Mouse (Mus musculus) midbrain, embryonic 15.5 days (tissue): ENCODE measurements around the gene Tns3. TPM values are rescaled to one million over a fixed set of nuclear protein-coding genes. Genes with fewer than 3 reads are reported as not detected.

Experiments used
- ATAC-seq: fragments of 200-750 bp; cut with Nextera tagmentation; replicated peaks from 2 replicates; pipeline ENCODE4 v1.8.0; 2017; ENCODE audit warnings: moderate TSS enrichment
- H3K27ac ChIP-seq: fragments of 300-500 bp; sonication (generic); 2 replicates; pipeline ENCODE4 v1.5.1; 2015; ENCODE audit warnings: mild to moderate bottlenecking, inconsistent platforms
- H3K27me3 ChIP-seq: fragments of 300-500 bp; sonication (generic); replicated peaks from 2 replicates; pipeline ENCODE4 v1.6.1; 2015; ENCODE audit warnings: inconsistent platforms
- H3K36me3 ChIP-seq: fragments of 300-500 bp; sonication (generic); replicated peaks from 2 replicates; pipeline ENCODE4 v1.6.1; 2015; ENCODE audit warnings: inconsistent platforms
- H3K4me1 ChIP-seq: fragments of 300-500 bp; sonication (generic); 2 replicates; pipeline ENCODE4 v1.6.1; 2015; ENCODE audit warnings: inconsistent platforms
- H3K4me2 ChIP-seq: fragments of 300-500 bp; sonication (generic); 2 replicates; pipeline ENCODE4 v1.6.1; 2015; ENCODE audit warnings: inconsistent platforms, mild to moderate bottlenecking, moderate library complexity
- H3K4me3 ChIP-seq: fragments of 300-500 bp; sonication (generic); 2 replicates; pipeline ENCODE4 v1.5.1; 2015; ENCODE audit warnings: mild to moderate bottlenecking, inconsistent platforms
- H3K9ac ChIP-seq: fragments of 300-500 bp; sonication (generic); 2 replicates; pipeline ENCODE4 v1.6.1; 2015; ENCODE audit warnings: mild to moderate bottlenecking, inconsistent platforms
- H3K9me3 ChIP-seq: fragments of 300-500 bp; sonication (generic); 2 replicates; pipeline ENCODE4 v1.6.1; 2016; ENCODE audit warnings: inconsistent platforms
- WGBS: fragments of 180-500 bp; shearing (Covaris S2); methylation state at CpG from one replicate; pipeline ENCODE4 v1.1.7; 2015; ENCODE audit warnings: mixed read lengths; 5-methylcytosine and 5-hydroxymethylcytosine counted together
- polyA plus RNA-seq: library from polyadenylated mRNA; unstranded; fragments of >200 nt; fragmentation: Nextera tagmentation; extraction: Ambion mirVana; gene quantifications from 2 replicates; pipeline ENCODE4 v1.2.1, GENCODE M21; 2015

The Tns3 gene
- polyA plus RNA-seq, 1 experiment from 2014 or later = 6.1 TPM

DNA sequence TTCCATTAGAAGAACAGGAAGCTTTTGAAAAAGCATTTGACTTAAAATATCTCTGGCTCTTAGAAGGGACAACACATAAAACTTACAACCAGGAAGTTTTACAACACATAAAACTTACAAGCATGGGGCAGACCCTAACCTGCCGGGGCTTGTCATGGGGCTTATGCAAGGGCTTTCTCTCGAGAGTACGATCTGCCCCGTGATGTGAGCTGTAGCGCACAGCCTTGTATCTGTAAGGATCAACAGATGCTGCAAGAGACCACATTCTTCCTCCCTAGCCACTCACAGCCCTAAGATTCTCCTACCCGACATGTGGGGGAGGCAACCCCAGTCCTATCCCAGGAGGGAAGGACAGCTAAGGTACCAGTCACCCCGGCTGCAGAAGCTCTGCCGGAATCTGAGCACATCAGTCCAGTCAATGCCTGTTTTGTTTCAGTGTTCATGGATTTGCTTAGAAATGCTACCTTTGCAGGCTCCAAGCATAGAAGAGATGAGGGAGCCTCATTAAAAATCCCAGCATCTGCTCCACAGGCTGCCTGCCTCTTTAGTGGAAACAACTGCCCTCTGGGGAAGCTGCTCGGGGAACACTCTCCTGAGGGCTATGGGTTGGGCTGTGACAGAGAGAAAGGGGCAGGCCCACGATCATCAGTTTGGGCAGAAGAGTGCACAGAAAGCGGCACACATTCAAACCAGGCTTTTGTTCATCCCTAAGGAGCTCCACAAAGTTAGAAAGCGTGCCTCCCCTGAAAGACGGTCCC lies 196.8 kb downstream of the Tns3 start:
- H3K36me3 ChIP-seq = no peaks in the 10 kb centered on the region
- peaks cover 3% of the 10 kb centered on the region; the same call in 1 of the 2 replicates for H3K27me3 ChIP-seq
- 26% methylated on average over 13 of the region's 13 CpGs for WGBS
- peak overlapping the region; percentile 45 for H3K27ac ChIP-seq
- ATAC-seq = peak; percentile 45
- H3K4me1 ChIP-seq = peaks cover 18% of the 10 kb centered on the region
- peak overlapping the region; percentile 74 for H3K4me2 ChIP-seq
- H3K4me3 ChIP-seq = peak overlapping the region; percentile 40
- H3K9ac ChIP-seq = no peak overlapping the region
- no peaks in the 10 kb centered on the region for H3K9me3 ChIP-seq

DNA sequence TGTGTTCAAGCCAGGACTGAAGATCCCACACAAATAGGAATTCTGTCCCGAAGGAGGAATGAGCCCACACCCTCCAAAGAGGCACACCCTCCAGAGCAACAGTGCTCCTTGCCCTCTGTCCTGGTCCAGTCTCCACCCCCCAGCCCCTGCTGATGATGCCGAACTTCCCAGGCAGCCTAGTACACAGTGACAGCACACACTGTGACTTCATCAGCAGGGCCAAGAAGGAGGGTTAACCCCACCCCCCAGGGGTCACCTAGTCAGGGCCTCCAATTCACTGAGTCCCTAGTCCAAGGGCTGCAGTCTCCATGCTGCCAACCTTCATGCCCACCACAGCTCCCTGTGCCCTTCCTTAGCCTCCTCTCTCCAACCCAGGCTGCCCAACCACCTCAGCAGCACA lies 200.5 kb downstream of the Tns3 start:
- no peaks in the 10 kb centered on the region for H3K27me3 ChIP-seq
- H3K4me1 ChIP-seq = peaks cover 16% of the 10 kb centered on the region
- 72% methylated on average over 2 of the region's 2 CpGs for WGBS
- H3K9me3 ChIP-seq = no peaks in the 10 kb centered on the region
- H3K4me3 ChIP-seq = no peak overlapping the region
- H3K27ac ChIP-seq = no peak overlapping the region
- H3K9ac ChIP-seq = no peak overlapping the region
- no peak overlapping the region for H3K4me2 ChIP-seq
- ATAC-seq = no peak
- H3K36me3 ChIP-seq = no peaks in the 10 kb centered on the region

DNA sequence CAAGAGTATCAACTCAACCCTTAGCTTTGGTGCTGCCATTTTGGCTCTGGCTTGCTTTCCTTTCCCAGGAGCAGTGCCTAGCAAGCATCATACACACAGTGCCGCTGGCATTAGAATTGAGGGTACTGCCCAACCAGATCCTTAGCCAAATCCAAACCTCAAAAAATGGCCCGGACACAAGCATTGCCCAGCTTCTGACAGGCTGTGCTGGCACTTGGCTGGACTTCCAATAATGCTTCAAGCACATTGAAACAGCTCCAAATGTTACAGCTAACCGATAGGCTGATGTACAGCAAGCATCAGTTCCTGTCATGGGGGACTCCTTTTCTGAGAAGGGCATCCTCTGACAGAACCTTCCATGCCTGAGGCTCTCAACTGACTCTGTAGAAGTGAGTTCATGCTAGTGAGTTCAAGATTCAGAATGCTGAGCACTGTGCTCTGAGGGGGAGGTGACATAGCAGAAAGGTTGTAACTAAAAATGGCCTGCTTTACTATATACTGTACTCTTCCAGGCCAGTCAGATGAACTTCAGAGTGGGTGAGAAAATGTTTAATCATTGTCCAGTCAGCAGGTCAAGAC lies 201.4 kb downstream of the Tns3 start:
- Histone ChIP-seq H3K4me3 (no peak overlapping the region), H3K9ac (no peak overlapping the region), H3K27ac (no peak overlapping the region), H3K4me1 (peaks cover 13% of the 10 kb centered on the region), H3K9me3 (no peaks in the 10 kb centered on the region), H3K4me2 (no peak overlapping the region), H3K27me3 (no peaks in the 10 kb centered on the region), H3K36me3 (no peaks in the 10 kb centered on the region)
- no peak for ATAC-seq
- WGBS = 92% methylated on average over 3 of the region's 3 CpGs

DNA sequence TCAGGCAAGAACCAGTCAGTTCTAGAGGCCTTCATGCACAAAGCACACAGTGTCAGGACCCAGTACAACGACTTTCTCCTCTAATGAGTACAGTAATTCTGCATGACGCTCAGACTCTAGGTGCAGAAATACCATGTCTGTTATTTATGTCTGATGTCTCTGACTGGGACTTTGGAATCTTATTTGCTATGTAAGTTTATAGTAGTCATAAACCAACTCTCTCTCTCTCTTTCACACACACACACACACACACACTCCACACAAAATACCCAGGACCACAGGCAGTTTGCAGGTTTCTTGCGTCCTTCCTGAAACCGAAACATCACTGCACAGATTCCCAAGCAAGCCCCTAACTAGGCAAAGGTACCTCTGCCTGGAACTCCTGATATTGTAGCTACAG lies 203.5 kb downstream of the Tns3 start:
- 91% methylated on average over 4 of the region's 4 CpGs for WGBS

DNA sequence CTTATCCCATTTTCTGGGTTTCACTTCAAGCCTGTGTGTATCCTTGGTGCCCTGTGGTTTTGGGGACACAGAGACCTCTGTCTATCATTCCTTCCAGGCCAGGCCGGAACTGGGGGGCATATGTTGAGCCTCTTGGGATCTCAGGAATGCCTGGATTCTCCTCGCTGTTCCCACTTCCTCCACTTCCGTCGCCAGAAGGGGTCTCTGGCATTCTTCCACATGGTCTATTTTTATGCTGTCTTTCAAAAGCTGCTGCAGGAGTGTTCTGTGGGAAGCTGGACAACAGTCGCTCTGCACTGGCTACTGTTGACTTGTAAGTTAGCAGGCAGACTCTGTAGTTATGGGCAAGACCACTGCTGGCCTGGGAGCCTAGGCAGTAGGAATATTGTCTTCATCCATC lies 206.4 kb downstream of the Tns3 start:
- ATAC-seq = no peak
- no peak overlapping the region for H3K4me3 ChIP-seq
- no peaks in the 10 kb centered on the region for H3K9me3 ChIP-seq
- H3K4me2 ChIP-seq = no peak overlapping the region
- WGBS = 56% methylated on average over 5 of the region's 5 CpGs
- no peaks in the 10 kb centered on the region for H3K27me3 ChIP-seq
- peaks cover 30% of the 10 kb centered on the region for H3K4me1 ChIP-seq
- peak overlapping the region; percentile 44 for H3K27ac ChIP-seq
- H3K36me3 ChIP-seq = no peaks in the 10 kb centered on the region
- no peak overlapping the region for H3K9ac ChIP-seq

More for the DNA sequence above, 203.5 kb downstream of the Tns3 start:
- H3K9ac ChIP-seq = no peak overlapping the region
- H3K27me3 ChIP-seq = no peaks in the 10 kb centered on the region
- no peak for ATAC-seq
- H3K4me3 ChIP-seq = no peak overlapping the region
- no peaks in the 10 kb centered on the region for H3K36me3 ChIP-seq
- H3K27ac ChIP-seq = no peak overlapping the region
- H3K9me3 ChIP-seq = no peaks in the 10 kb centered on the region
- no peak overlapping the region for H3K4me2 ChIP-seq
- peaks cover 26% of the 10 kb centered on the region for H3K4me1 ChIP-seq

DNA sequence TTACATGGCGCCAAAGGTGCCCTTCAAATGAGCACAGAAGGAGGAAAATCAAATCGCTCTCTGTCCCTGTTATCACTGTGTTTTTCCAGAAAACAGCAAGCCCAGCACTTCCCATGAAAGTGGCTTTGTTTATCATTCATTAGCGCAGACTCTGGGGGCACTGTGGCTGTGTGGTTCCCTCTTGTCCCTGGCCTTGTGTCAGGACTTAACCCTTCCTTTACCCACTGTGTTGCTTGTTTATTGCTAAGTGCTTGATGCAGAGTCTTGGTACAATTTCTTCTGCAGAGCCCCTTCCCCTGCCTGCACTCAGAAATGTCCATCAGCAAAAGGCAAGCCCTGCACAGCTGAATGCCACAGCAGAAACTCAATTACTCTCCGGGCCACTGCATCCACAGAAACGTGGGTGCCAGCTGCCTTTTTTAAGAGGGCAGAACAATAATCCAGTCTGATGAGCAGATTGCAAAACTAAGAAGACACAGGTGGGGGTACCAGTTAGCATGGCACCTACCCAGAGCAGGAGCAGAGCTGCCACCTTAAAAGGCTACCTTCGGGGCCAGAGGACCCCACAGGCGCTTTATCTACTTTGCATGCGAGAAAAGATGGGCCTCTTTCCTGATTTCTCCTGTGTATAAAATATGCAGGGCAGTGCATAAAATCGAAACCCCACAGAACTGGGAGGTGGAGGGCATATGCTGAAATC lies 207.6 kb downstream of the Tns3 start:
- Histone ChIP-seq H3K4me2 (no peak overlapping the region), H3K36me3 (no peaks in the 10 kb centered on the region), H3K4me3 (no peak overlapping the region), H3K9ac (no peak overlapping the region), H3K27me3 (no peaks in the 10 kb centered on the region), H3K27ac (peak overlapping the region; percentile 58), H3K9me3 (no peaks in the 10 kb centered on the region), H3K4me1 (peaks cover 30% of the 10 kb centered on the region)
- peak; percentile 25; the same call in 1 of the 2 replicates for ATAC-seq
- 46% methylated on average over 9 of the region's 9 CpGs for WGBS

DNA sequence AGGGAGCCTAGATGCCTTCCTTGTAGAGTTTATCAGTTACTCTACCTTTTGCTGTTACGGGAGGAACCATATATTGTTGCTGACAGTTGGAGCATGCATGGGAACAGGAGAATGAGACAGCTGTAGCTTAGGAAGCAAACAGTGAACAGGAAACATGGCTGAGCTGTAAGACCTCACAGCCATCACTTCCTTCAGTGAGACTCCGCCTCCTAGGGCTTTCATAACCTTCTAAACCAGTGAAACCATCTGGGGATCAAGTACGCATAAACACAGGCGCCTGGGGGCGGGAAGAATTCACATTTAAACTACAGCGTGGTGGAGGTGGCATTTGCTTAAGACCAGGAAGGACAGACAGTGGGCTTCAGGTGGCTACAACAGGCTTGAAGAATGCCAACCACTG lies 208.7 kb downstream of the Tns3 start:
- no peaks in the 10 kb centered on the region for H3K9me3 ChIP-seq
- H3K9ac ChIP-seq = no peak overlapping the region
- H3K4me3 ChIP-seq = no peak overlapping the region
- H3K4me2 ChIP-seq = no peak overlapping the region
- ATAC-seq = no peak
- no peaks in the 10 kb centered on the region for H3K36me3 ChIP-seq
- H3K27ac ChIP-seq = no peak overlapping the region
- H3K4me1 ChIP-seq = peaks cover 30% of the 10 kb centered on the region
- H3K27me3 ChIP-seq = no peaks in the 10 kb centered on the region
- WGBS = 87% methylated on average over 6 of the region's 6 CpGs

DNA sequence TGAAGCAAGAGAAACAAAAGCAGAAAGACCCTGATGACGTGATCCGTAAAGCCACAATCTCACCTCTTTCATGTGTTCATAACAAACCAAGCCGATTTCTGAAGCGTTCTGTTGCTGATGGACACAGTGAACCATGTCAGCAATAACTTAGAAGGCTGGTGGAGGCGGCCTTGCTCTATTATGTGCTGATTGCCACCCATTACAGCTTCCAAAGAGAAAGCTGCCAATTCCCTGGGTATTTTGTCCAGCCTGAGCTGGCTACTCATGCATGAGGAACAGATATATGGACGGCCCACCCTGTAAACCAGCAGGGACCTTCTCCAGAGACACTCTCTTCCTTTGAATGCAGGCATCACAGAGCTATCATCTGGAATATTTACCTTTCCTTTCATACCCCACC lies 211.1 kb downstream of the Tns3 start:
- H3K9me3 ChIP-seq = no peaks in the 10 kb centered on the region
- no peak overlapping the region for H3K4me3 ChIP-seq
- ATAC-seq = no peak
- H3K4me2 ChIP-seq = no peak overlapping the region
- H3K27me3 ChIP-seq = no peaks in the 10 kb centered on the region
- 68% methylated on average over 6 of the region's 6 CpGs for WGBS
- no peak overlapping the region for H3K27ac ChIP-seq
- H3K36me3 ChIP-seq = no peaks in the 10 kb centered on the region
- no peak overlapping the region for H3K9ac ChIP-seq
- peaks cover 26% of the 10 kb centered on the region for H3K4me1 ChIP-seq

DNA sequence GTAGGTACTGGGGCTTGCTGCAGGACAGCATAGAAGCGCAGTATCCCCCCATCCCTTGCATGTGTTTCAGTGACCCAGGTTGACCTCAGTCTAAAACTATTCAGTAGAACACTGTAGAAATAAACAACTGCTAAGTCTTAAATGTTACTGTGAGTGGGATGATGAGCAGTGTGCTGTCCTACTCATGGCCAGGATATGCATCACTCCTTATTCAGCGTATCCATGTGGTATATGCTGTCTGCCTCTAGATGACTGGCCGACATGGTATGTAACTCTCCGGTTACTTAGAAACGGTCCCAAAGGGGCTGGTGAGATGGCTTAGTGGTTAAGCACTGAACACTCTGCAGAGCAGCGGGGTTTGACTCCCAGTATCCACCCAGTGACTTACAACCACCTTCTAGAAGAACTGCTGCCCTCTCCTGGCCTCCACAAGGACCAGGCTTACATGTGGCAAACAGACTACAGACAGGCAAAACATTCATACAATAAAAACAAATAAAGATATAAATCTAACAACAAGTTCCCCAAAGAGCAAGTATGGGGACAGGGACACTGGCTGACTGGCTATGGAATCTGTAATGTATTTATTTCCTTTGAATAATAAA lies 212.6 kb downstream of the Tns3 start:
- H3K4me3 ChIP-seq = no peak overlapping the region
- no peak for ATAC-seq
- no peaks in the 10 kb centered on the region for H3K27me3 ChIP-seq
- H3K9ac ChIP-seq = no peak overlapping the region
- 91% methylated on average over 6 of the region's 6 CpGs for WGBS
- H3K4me1 ChIP-seq = peaks cover 13% of the 10 kb centered on the region
- H3K36me3 ChIP-seq = no peaks in the 10 kb centered on the region
- H3K9me3 ChIP-seq = no peaks in the 10 kb centered on the region
- no peak overlapping the region for H3K4me2 ChIP-seq
- H3K27ac ChIP-seq = no peak overlapping the region

DNA sequence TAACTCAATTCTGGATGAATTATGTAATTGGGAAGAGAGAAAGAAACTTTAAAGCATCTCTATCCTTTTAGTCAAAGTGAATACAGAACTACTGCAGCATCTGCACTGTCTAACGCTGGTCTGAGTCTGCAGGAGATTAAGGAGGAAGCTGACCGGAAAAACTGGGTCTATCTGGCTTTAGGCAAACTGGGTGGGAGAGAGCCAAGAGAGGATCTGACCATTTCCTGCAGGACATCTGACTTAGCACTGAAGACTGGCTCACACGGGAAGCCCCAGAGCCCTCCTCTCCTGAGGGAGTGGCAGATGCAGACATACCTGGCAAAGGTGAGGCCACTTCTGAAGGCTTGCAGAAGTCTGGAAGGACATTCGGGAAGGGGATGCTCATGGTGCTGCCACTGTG lies 213.8 kb downstream of the Tns3 start:
- Histone ChIP-seq H3K4me3 (no peak overlapping the region), H3K27ac (no peak overlapping the region), H3K9me3 (no peaks in the 10 kb centered on the region), H3K4me2 (no peak overlapping the region), H3K36me3 (no peaks in the 10 kb centered on the region), H3K9ac (no peak overlapping the region), H3K4me1 (peaks cover 13% of the 10 kb centered on the region), H3K27me3 (no peaks in the 10 kb centered on the region)
- 80% methylated on average over 4 of the region's 4 CpGs for WGBS
- no peak for ATAC-seq

DNA sequence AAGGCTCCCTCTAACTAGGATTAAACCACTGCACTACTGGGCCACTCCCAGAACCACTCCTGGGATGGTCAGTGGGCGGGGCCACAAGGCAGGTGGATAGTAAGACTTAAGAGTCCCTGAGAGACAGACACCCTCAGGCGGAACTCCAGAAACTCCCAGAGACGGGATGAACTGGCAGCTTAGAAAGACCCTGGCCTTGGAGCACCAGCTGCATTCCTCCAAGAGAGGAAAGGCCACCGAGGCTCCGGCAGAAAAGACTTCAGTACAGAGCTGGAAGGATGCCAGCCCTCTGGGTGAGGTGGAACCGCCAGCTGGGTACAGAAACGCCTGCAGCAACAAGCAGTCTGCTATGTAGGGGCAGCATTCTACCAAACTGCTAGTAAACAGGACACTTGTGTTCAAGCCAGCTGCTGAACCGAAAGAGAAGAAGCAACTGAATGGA lies 218.4 kb downstream of the Tns3 start:
- Histone ChIP-seq H3K4me3 (no peak overlapping the region), H3K4me2 (no peak overlapping the region), H3K36me3 (no peaks in the 10 kb centered on the region), H3K9me3 (no peaks in the 10 kb centered on the region), H3K9ac (no peak overlapping the region), H3K27me3 (no peaks in the 10 kb centered on the region), H3K4me1 (peaks cover 10% of the 10 kb centered on the region), H3K27ac (peak overlapping the region; percentile 27; the same call in 1 of the 2 replicates)
- peak; percentile 81 for ATAC-seq
- 35% methylated on average over 8 of the region's 8 CpGs for WGBS

DNA sequence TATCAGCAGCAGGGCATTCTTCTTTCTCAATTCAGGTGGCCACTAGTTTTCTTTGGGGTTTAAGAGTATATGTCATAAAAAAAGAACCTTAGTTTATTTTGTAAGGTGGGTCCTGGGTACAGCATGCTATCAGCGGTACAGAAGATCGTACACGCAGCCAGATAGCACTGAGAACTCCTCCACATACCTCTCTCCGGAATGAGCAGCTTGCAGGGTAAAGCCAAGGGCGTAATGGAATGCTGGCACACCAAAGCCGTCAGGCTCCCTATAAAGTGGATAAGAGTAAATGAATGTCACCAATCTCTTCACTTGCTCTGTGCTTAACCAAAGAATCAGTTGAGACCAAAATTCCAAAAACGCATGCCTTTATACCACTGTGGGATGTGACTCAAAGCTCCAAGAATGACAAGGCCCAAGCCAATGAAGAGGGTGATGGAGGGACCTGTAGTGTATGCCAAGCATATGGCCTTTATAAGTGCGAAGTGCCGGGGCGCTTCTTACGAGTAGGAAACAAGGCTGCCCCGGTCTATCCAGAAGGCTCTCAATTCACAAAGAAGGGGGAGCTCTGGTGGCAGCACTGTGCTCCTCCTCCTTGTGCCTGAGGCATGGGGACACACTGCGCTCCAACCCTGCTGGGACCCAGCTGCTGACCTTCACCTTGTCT lies 219.4 kb downstream of the Tns3 start:
- no peak for ATAC-seq
- Histone ChIP-seq H3K4me2 (no peak overlapping the region), H3K36me3 (no peaks in the 10 kb centered on the region), H3K4me3 (no peak overlapping the region), H3K27me3 (no peaks in the 10 kb centered on the region), H3K27ac (no peak overlapping the region), H3K9ac (no peak overlapping the region), H3K9me3 (no peaks in the 10 kb centered on the region), H3K4me1 (peaks cover 10% of the 10 kb centered on the region)
- 88% methylated on average over 13 of the region's 13 CpGs for WGBS
